Mouse (Mus musculus) ES-E14 (cell line): ENCODE measurements around the gene Satb1. TPM values are rescaled to one million over a fixed set of nuclear protein-coding genes. Genes with fewer than 3 reads are reported as not detected.

Source experiments
- DNase-seq: peaks from one replicate; pipeline ENCODE4 v3.0.0-alpha.2; 2013; ENCODE audit warnings: low read depth, low spot score
- H3K27ac ChIP-seq: 2 replicates; pipeline ENCODE4 v1.5.1; 2012; ENCODE audit warnings: low read depth, mild to moderate bottlenecking, low read length, moderate library complexity, mixed read lengths; ENCODE audit not compliant: poor library complexity, insufficient read depth, severe bottlenecking
- H3K36me3 ChIP-seq: 2 replicates; pipeline ENCODE4 v1.6.1; 2012; ENCODE audit warnings: mild to moderate bottlenecking, low read length, moderate library complexity, mixed read lengths; ENCODE audit not compliant: control insufficient read depth, poor library complexity, insufficient read depth, severe bottlenecking
- H3K4me1 ChIP-seq, 2 experiments: fragments of 150-350 bp in 1 of 2; sonication (generic) in 1 of 2; 2 replicates each; pipeline ENCODE4 v1.6.1; 2012; ENCODE audit warnings: low read length in 2 of 2, mild to moderate bottlenecking in 1 of 2, mixed read lengths in 1 of 2; ENCODE audit not compliant: control insufficient read depth in 2 of 2, insufficient read depth in 2 of 2, poor library complexity in 1 of 2
- H3K4me3 ChIP-seq, 2 experiments: fragments of 150-350 bp in 1 of 2; sonication (generic) in 1 of 2; 2 replicates each; pipeline ENCODE4 v1.5.1; 2012; ENCODE audit warnings: low read length in 2 of 2, low read depth in 1 of 2, mild to moderate bottlenecking in 1 of 2, mixed read lengths in 1 of 2; ENCODE audit not compliant: insufficient read depth in 1 of 2, poor library complexity in 1 of 2, severe bottlenecking in 1 of 2
- H3K9ac ChIP-seq: 2 replicates; pipeline ENCODE4 v1.6.1; 2012; ENCODE audit warnings: low read depth, mild to moderate bottlenecking, low read length, mixed read lengths; ENCODE audit not compliant: poor library complexity, insufficient read depth, severe bottlenecking
- H3K9me3 ChIP-seq: fragments of 150-350 bp; sonication (generic); 2 replicates; pipeline ENCODE4 v1.6.1; 2012; ENCODE audit warnings: low read depth, mild to moderate bottlenecking, low read length; ENCODE audit not compliant: control insufficient read depth, insufficient read depth
- CHD2 ChIP-seq: IDR thresholded peaks from 2 replicates; pipeline ENCODE4 v1.6.1; 2014; ENCODE audit warnings: mild to moderate bottlenecking, low read depth, low read length, inconsistent platforms
- HCFC1 ChIP-seq: IDR thresholded peaks from 2 replicates; pipeline ENCODE4 v1.6.1; 2012; ENCODE audit warnings: low read length, inconsistent platforms, borderline replicate concordance; ENCODE audit not compliant: insufficient read depth
- MAFK ChIP-seq: IDR thresholded peaks from 2 replicates; pipeline ENCODE4 v1.6.1; 2014; ENCODE audit warnings: mild to moderate bottlenecking, low read depth, low read length, inconsistent platforms; ENCODE audit not compliant: insufficient read depth
- ZC3H11A ChIP-seq: IDR thresholded peaks from 2 replicates; pipeline ENCODE4 v1.6.1; 2012; ENCODE audit warnings: low read depth, mild to moderate bottlenecking, inconsistent platforms, low read length, borderline replicate concordance
- ZNF384 ChIP-seq: IDR thresholded peaks from 2 replicates; pipeline ENCODE4 v1.6.1; 2012; ENCODE audit warnings: low read depth, low read length, inconsistent platforms
- in situ Hi-C, 2 experiments: fragments of 600-800 bp; cut with MboI; formaldehyde crosslinking; loops; one replicate each; pipeline ENCODE4 v1.15.1; 2025; ENCODE audit warnings: low sequenced_read_pairs in 2 of 2, inconsistent platforms in 1 of 2; ENCODE audit not compliant: unreplicated experiment in 2 of 2
- total RNA-seq: library from RNA; depleted of rRNA; stranded (reverse); fragments of 300-350 nt; gene quantifications from 2 replicates; pipeline ENCODE4 v1.2.3, GENCODE M21; 2012

Gene Satb1
- total RNA-seq, 1 experiment = 4.1 TPM

DNA sequence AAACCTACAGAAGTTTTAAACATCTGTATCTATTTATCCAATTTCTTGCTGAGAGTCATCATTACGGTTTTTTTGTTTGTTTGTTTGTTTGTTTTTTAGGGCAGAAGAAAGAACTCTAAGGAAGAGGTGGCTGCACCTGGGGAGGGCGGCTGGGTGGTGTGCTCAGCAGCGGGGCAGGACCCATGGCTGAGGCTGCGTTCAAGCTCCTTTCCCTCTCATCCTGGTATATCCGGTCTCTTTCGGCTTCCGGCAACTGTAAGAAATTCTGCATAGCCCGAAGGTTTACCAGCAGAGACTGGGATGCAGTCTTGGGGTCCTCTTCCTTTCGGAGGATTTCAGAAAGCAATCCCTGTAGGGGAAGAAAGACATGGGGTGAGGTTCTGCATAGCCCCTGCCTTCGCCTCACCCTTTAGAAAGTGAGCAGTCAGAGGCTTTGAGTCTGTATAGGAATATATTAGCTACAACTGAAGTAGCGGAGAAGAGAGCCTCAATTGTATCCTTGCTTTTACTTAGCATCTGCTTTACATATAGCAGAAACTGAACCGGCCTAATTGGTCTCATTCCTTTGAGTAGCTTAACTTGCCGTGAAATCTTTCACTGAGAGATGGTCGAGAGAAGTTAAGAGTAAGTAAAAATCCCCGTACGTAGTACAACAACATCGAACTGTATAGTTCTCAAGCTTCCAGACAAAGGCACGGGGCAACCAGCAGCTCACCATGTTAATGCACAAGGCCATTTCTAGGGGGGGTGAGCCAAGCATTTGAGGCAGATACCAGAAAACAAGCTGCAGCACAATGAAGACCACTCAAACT, 57.8 kb downstream of the Satb1 start:
- Histone ChIP-seq H3K36me3 (no peaks in the 10 kb centered on the region), H3K9me3 (no peaks in the 10 kb centered on the region), H3K27ac (no peak overlapping the region), H3K4me3 (no peak overlapping the region), H3K4me1 (no peaks in the 10 kb centered on the region), H3K9ac (no peak overlapping the region)
- TF ChIP-seq ZNF384 (no peak), HCFC1 (no peak), CHD2 (no peak), MAFK (no peak), ZC3H11A (no peak)
- in situ Hi-C loops = no loop called here
- DNase-seq = no peak

DNA sequence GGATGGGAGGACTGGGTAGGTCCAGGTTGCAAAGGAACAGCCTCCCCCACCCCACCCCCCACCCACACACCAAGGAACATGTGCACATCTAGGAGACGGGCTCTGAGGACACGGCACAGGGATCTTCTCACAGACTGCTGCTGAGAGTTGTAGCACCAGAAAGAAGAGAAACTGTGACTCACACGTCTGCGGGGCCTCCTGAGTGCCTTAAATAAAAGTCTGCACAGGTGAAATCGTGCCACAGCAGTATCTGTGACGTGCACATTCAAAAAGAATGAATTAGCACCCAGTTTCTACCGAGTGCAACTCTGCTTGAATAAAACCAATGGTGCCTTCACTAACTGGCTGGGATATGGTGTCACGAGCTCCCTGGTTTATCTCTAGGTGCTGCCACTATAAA, 69.5 kb downstream of the Satb1 start:
- TF ChIP-seq ZNF384 = no peak
- TF ChIP-seq MAFK = no peak
- TF ChIP-seq CHD2 = no peak
- no peak for TF ChIP-seq HCFC1
- no peak for TF ChIP-seq ZC3H11A
- in situ Hi-C loops = no loop called here
- Histone ChIP-seq H3K9me3 (no peaks in the 10 kb centered on the region), H3K4me3 (no peak overlapping the region), H3K4me1 (no peaks in the 10 kb centered on the region), H3K27ac (no peak overlapping the region), H3K36me3 (no peaks in the 10 kb centered on the region), H3K9ac (no peak overlapping the region)
- DNase-seq = no peak

DNA sequence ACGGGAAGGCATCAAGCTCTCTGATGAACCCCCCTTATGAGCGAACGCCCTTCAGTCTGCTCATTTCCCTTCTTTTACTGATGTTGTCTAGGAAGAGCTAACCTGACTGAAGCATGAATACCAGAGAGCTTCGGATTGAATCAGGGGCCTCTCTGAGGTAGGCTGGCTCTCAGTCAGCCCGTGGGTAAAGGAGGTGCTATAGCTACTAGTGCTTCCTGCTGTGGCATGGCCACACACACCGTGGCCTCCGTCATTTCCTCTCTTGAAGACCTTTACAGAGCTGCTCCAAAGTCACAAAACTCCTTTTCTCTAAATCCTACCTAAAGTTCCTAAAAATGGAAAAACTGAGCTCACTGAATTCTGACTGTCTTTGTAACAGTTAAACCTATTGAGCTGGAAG, 70.6 kb downstream of the Satb1 start:
- Histone ChIP-seq H3K9me3 (no peaks in the 10 kb centered on the region), H3K27ac (no peak overlapping the region), H3K9ac (no peak overlapping the region), H3K4me3 (no peak overlapping the region), H3K4me1 (no peaks in the 10 kb centered on the region), H3K36me3 (no peaks in the 10 kb centered on the region)
- TF ChIP-seq ZC3H11A (no peak), MAFK (no peak), ZNF384 (no peak), HCFC1 (no peak), CHD2 (no peak)
- in situ Hi-C loops = no loop called here
- no peak for DNase-seq

- Histone ChIP-seq H3K4me1 (no peaks in the 10 kb centered on the region), H3K9ac (no peak overlapping the region), H3K27ac (no peak overlapping the region), H3K4me3 (no peak overlapping the region), H3K9me3 (no peaks in the 10 kb centered on the region), H3K36me3 (no peaks in the 10 kb centered on the region)
- no peak for DNase-seq
- no peak for TF ChIP-seq MAFK
- TF ChIP-seq HCFC1 = no peak
- no peak for TF ChIP-seq ZNF384
- TF ChIP-seq CHD2 = no peak
- TF ChIP-seq ZC3H11A = no peak
- in situ Hi-C loops = no loop called here
Measured at GRCm38 (mm10) chr17:51760997-51761655, 72.0 kb downstream of the Satb1 start.
